Mouse (Mus musculus): ENCODE measurements around the gene Irx6. TPM values are rescaled to one million over a fixed set of nuclear protein-coding genes. Genes with fewer than 3 reads are reported as not detected.

The Irx6 gene
- total and polyA plus RNA-seq, 3 experiments, result not detected

- Histone ChIP-seq H3K4me1 (ENCODE audit: control insufficient read depth in 1 of 2, insufficient read depth in 2 of 2) (no peaks in the 10 kb centered on the region), H3K36me3 (replicated peaks in 1 of 2; ENCODE audit: control insufficient read depth in 1 of 2, insufficient read depth in 1 of 2, low read length in 1 of 2) (no peaks in the 10 kb centered on the region), H3K4me2 (ENCODE audit: insufficient read depth, low read depth, poor library complexity, severe bottlenecking) (no peak overlapping the region), H3K79me2 (replicated peaks; ENCODE audit: control insufficient read depth, extremely low read depth, insufficient read depth, poor library complexity, severe bottlenecking) (no peaks in the 10 kb centered on the region), H3K27me3 (replicated peaks) (no peaks in the 10 kb centered on the region), H3K4me3 (replicated peaks in 1 of 3; ENCODE audit: low read depth in 2 of 3, low read length in 2 of 3, poor library complexity in 1 of 3) (no peak overlapping the region), H3K9ac (ENCODE audit: insufficient read depth, low read depth) (no peak overlapping the region), H3K9me3 (replicated peaks; ENCODE audit: low read length) (peaks cover 67% of the 10 kb centered on the region), H3K27ac (ENCODE audit: insufficient read depth, low read depth) (no peak overlapping the region)
- in situ Hi-C loops (cut with MboI; ENCODE audit: low pct_ligation_motif_present, low pct_unique_long_range_greater_than_20kb, low sequenced_read_pairs), result no loop called here
- no peak for DNase-seq (ENCODE audit: extremely low read depth)
- TF ChIP-seq RCOR1 (conservative IDR thresholded peaks at IDR 0.05; ENCODE audit: low read depth, low read length) (no peak), NRF1 (IDR thresholded peaks at IDR 0.05; ENCODE audit: low read depth, low read length) (no peak)
- dilution Hi-C loops (cut with MboI; ENCODE audit: extremely low pct_ligation_motif_present, extremely low pct_unique_long_range_greater_than_20kb, low sequenced_read_pairs), result no loop called here
These were observed 47.8 kb downstream of the Irx6 start for GRCm38 (mm10) chr8:92721936-92722321.

GRCm38 (mm10) chr8:92723320-92723719 lies 49.2 kb downstream of the Irx6 start:
- no peak overlapping the region for H3K4me3 ChIP-seq (replicated peaks in 1 of 3; ENCODE audit: low read depth in 2 of 3, low read length in 2 of 3, poor library complexity in 1 of 3)
- H3K27ac ChIP-seq (ENCODE audit: insufficient read depth, low read depth), result no peak overlapping the region
- no peak for DNase-seq (ENCODE audit: extremely low read depth)
- H3K79me2 ChIP-seq (replicated peaks; ENCODE audit: control insufficient read depth, extremely low read depth, insufficient read depth, poor library complexity, severe bottlenecking), result no peaks in the 10 kb centered on the region
- H3K9me3 ChIP-seq (replicated peaks; ENCODE audit: low read length), result peaks cover 63% of the 10 kb centered on the region
- no peak overlapping the region for H3K4me2 ChIP-seq (ENCODE audit: insufficient read depth, low read depth, poor library complexity, severe bottlenecking)
- in situ Hi-C loops (cut with MboI; ENCODE audit: low pct_ligation_motif_present, low pct_unique_long_range_greater_than_20kb, low sequenced_read_pairs), result no loop called here
- H3K9ac ChIP-seq (ENCODE audit: insufficient read depth, low read depth), result no peak overlapping the region
- H3K36me3 ChIP-seq (replicated peaks in 1 of 2; ENCODE audit: control insufficient read depth in 1 of 2, insufficient read depth in 1 of 2, low read length in 1 of 2), result no peaks in the 10 kb centered on the region
- no peaks in the 10 kb centered on the region for H3K27me3 ChIP-seq (replicated peaks)
- H3K4me1 ChIP-seq (ENCODE audit: control insufficient read depth in 1 of 2, insufficient read depth in 2 of 2), result no peaks in the 10 kb centered on the region
- dilution Hi-C loops (cut with MboI; ENCODE audit: extremely low pct_ligation_motif_present, extremely low pct_unique_long_range_greater_than_20kb, low sequenced_read_pairs), result no loop called here
- TF ChIP-seq HCFC1 (IDR thresholded peaks at IDR 0.05; ENCODE audit: low read depth, low read length), result no peak
- no peak for TF ChIP-seq RCOR1 (conservative IDR thresholded peaks at IDR 0.05; ENCODE audit: low read depth, low read length)
- TF ChIP-seq ELF1 (IDR thresholded peaks at IDR 0.05; ENCODE audit: low read depth, low read length), result no peak
- no peak for TF ChIP-seq NELFE (IDR thresholded peaks at IDR 0.05; ENCODE audit: low read depth, low read length)
- TF ChIP-seq CHD2 (IDR thresholded peaks at IDR 0.05; ENCODE audit: low read length), result no peak
- TF ChIP-seq E2F4 (IDR thresholded peaks at IDR 0.05; ENCODE audit: insufficient replicate concordance, low read depth, low read length), result no peak
- TF ChIP-seq ETS1 (conservative IDR thresholded peaks at IDR 0.05; ENCODE audit: low read depth, low read length), result no peak
- no peak for TF ChIP-seq BHLHE40 (IDR thresholded peaks at IDR 0.05; ENCODE audit: low read depth, low read length)
- TF ChIP-seq KAT2A (IDR thresholded peaks at IDR 0.05; ENCODE audit: insufficient replicate concordance, low read length), result no peak
- TF ChIP-seq ZKSCAN1 (IDR thresholded peaks at IDR 0.05; ENCODE audit: borderline replicate concordance, low read depth, low read length), result no peak
- TF ChIP-seq MAFK (IDR thresholded peaks at IDR 0.05; ENCODE audit: insufficient replicate concordance, low read length), result no peak
- no peak for TF ChIP-seq MAX (IDR thresholded peaks at IDR 0.05; ENCODE audit: low read length)
- no peak for TF ChIP-seq GABPA (IDR thresholded peaks at IDR 0.05; ENCODE audit: insufficient replicate concordance, low read depth, low read length)
- no peak for TF ChIP-seq TBP (conservative IDR thresholded peaks at IDR 0.05; ENCODE audit: low read depth, low read length)
- no peak for TF ChIP-seq POLR2AphosphoS2 (IDR thresholded peaks at IDR 0.05; ENCODE audit: low read depth, low read length)
- TF ChIP-seq CTCF (conservative IDR thresholded peaks at IDR 0.05 in 1 of 2, IDR thresholded peaks at IDR 0.05 in 1 of 2; ENCODE audit: low read depth in 2 of 2, low read length in 2 of 2), result no peak
- no peak for TF ChIP-seq MXI1 (IDR thresholded peaks at IDR 0.05; ENCODE audit: low read depth, low read length)
- TF ChIP-seq ZNF384 (IDR thresholded peaks at IDR 0.05; ENCODE audit: low read depth, low read length), result no peak
- no peak for TF ChIP-seq CHD1 (IDR thresholded peaks at IDR 0.05; ENCODE audit: low read depth, low read length)
- no peak for TF ChIP-seq ZC3H11A (IDR thresholded peaks at IDR 0.05; ENCODE audit: low read depth, low read length)

Measured in CH12.LX (cell line).